ENCODE assay signal across 30 mouse cellular contexts in genomic region chrX:102765878-102766277, GRCm38 (mm10). TPM values are rescaled to one million over a fixed set of nuclear protein-coding genes. Genes with fewer than 3 reads are reported as not detected.
"Had no signal": no experiment of that assay in that cellular context is flagged by ENCODE, and none has a peak within 500 bp of the region (broad histone marks: within the 10 kb centered on the region; RNA-seq: fewer than 3 reads in every experiment).

No protein-coding gene starts in this region.

- H3K27me3 ChIP-seq: liver, embryonic 13.5 days; midbrain, embryonic 15.5 days; neural tube, embryonic 12.5 days had no signal

- ATAC-seq: intestine, embryonic 16.5 days; midbrain, embryonic 15.5 days had no signal

- H3K4me1 ChIP-seq: liver, embryonic 13.5 days; midbrain, embryonic 12.5 days; midbrain, embryonic 15.5 days; neural tube, embryonic 12.5 days had no signal

- DNase-seq: kidney, adult 2 months; kidney, postnatal 36 days; layer of hippocampus, postnatal 36 days; liver, embryonic 13.5 days; lung, adult 2 months; lung, postnatal 14 days; retina, postnatal 1 day; right cerebral cortex, postnatal 25 days; thymus, adult 2 months; thymus, postnatal 25 days had no signal

- H3K36me3 ChIP-seq: liver, embryonic 13.5 days; midbrain, embryonic 12.5 days; midbrain, embryonic 15.5 days; neural tube, embryonic 12.5 days had no signal

- H3K9me3 ChIP-seq: liver, embryonic 13.5 days; midbrain, embryonic 12.5 days; midbrain, embryonic 15.5 days; neural tube, embryonic 12.5 days had no signal

- H3K4me3 ChIP-seq: left cerebral cortex, adult 2 months; liver, embryonic 13.5 days; midbrain, embryonic 12.5 days; midbrain, embryonic 15.5 days; neural tube, embryonic 12.5 days had no signal

- H3K27ac ChIP-seq: kidney, postnatal 0 days; left cerebral cortex, adult 2 months; liver, embryonic 13.5 days; macrophage; midbrain, embryonic 12.5 days; midbrain, embryonic 15.5 days; neural tube, embryonic 12.5 days had no signal

- H3K4me2 ChIP-seq: liver, embryonic 13.5 days; midbrain, embryonic 12.5 days; midbrain, embryonic 15.5 days; neural tube, embryonic 12.5 days had no signal

- H3K9ac ChIP-seq: liver, embryonic 13.5 days; midbrain, embryonic 12.5 days; midbrain, embryonic 15.5 days; neural tube, embryonic 12.5 days had no signal

RNA-seq across cellular contexts. Expression of gene Dmrtc1c1, which starts 36.9 kb away (rescaled TPM):
- total RNA-seq: layer of hippocampus, adult 8-10 months; layer of hippocampus, postnatal 10 days; layer of hippocampus, postnatal 36 days; left cerebral cortex, adult 2 months; left cerebral cortex, postnatal 10 days; left cerebral cortex, postnatal 36 days; liver, adult 2 months; megakaryocyte, adult 5-6 weeks; neutrophil, adult 5-6 weeks had no signal
- polyA plus RNA-seq: intestine, embryonic 16.5 days; kidney, adult 2 months; kidney, postnatal 0 days; limb, embryonic 11.5 days; limb, embryonic 14.5 days; liver, adult 2 months; liver, embryonic 13.5 days; liver, embryonic 16.5 days; lung, adult 2 months; lung, embryonic 16.5 days; macrophage; midbrain, embryonic 12.5 days; midbrain, embryonic 15.5 days; neural tube, embryonic 12.5 days; spleen, adult 2 months; stomach, embryonic 16.5 days; thymus, adult 2 months had no signal

RNA-seq across cellular contexts. Expression of gene Dmrtc1b, which starts 58.2 kb away (rescaled TPM):
- total RNA-seq: layer of hippocampus, adult 8-10 months; layer of hippocampus, postnatal 10 days; layer of hippocampus, postnatal 36 days; left cerebral cortex, adult 2 months; left cerebral cortex, postnatal 10 days; left cerebral cortex, postnatal 36 days; liver, adult 2 months; megakaryocyte, adult 5-6 weeks; neutrophil, adult 5-6 weeks had no signal
- polyA plus RNA-seq: intestine, embryonic 16.5 days; kidney, adult 2 months; kidney, postnatal 0 days; limb, embryonic 11.5 days; limb, embryonic 14.5 days; liver, adult 2 months; liver, embryonic 13.5 days; liver, embryonic 16.5 days; lung, adult 2 months; lung, embryonic 16.5 days; macrophage; midbrain, embryonic 12.5 days; midbrain, embryonic 15.5 days; neural tube, embryonic 12.5 days; spleen, adult 2 months; stomach, embryonic 16.5 days; thymus, adult 2 months had no signal

RNA-seq across cellular contexts. Expression of gene Gm9112, which starts 58.4 kb away (rescaled TPM):
- total RNA-seq: layer of hippocampus, adult 8-10 months; layer of hippocampus, postnatal 10 days; layer of hippocampus, postnatal 36 days; left cerebral cortex, adult 2 months; left cerebral cortex, postnatal 10 days; left cerebral cortex, postnatal 36 days; liver, adult 2 months; megakaryocyte, adult 5-6 weeks; neutrophil, adult 5-6 weeks had no signal
- polyA plus RNA-seq: kidney, adult 2 months; kidney, postnatal 0 days; limb, embryonic 11.5 days; limb, embryonic 14.5 days; liver, adult 2 months; liver, embryonic 13.5 days; liver, embryonic 16.5 days; lung, adult 2 months; macrophage; midbrain, embryonic 12.5 days; midbrain, embryonic 15.5 days; neural tube, embryonic 12.5 days; spleen, adult 2 months; stomach, embryonic 16.5 days; thymus, adult 2 months had no signal
